Mouse (Mus musculus): Measurements from ENCODE around the gene Smg9.

The Smg9 gene

DNA sequence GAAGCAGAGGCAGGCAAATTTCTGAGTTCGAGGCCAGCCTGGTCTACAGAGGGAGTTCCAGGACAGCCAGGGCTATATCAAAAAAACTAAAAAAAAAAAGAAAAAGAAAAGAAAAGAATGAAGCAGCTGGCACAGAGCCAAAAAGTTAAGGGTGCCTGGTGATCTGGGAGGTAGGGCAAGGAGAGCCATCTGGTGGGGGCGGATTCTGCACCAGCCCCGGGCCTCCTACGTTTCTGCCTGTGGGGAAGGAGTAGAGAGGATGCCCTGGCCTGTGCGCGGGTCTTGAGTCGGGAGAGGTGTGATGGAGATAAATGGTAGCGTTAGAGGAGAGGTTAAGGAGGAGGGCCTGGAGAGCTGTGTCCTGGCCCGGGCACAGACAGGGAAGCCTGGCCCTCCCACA, 8.8 kb downstream of the Smg9 start:
- DNase-seq: no peak

- DNase-seq: peak in 1 of 2 experiments; percentile 13
Observed at GRCm38 (mm10) chr7:24410123-24410522, 10.7 kb downstream of the Smg9 start.

- DNase-seq: no peak
Observed at GRCm38 (mm10) chr7:24410831-24411230, 11.4 kb downstream of the Smg9 start.

- no peak for DNase-seq
Observed at GRCm38 (mm10) chr7:24413630-24414029, 14.2 kb downstream of the Smg9 start.

DNA sequence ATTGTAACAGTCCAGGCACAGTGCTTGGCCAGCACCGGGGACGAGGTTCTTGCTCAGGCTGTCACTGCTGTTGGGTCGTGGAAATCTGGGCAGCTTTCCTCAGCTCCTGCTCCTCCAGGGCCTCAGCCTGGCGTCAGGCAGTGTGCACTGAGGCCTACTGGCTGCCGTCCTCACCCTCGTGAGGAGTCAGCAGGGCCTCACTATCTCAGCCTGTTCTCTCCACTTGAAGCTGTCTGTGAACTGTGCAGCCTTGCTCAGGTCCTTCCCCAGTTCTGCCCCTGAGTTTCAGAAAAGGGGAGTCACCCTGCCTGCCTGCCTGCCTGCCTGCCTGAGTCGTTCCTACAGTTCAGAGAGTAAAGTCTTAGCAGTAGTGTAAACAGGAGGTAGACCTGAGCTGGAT, 15.8 kb downstream of the Smg9 start:
- no peak for DNase-seq

DNA sequence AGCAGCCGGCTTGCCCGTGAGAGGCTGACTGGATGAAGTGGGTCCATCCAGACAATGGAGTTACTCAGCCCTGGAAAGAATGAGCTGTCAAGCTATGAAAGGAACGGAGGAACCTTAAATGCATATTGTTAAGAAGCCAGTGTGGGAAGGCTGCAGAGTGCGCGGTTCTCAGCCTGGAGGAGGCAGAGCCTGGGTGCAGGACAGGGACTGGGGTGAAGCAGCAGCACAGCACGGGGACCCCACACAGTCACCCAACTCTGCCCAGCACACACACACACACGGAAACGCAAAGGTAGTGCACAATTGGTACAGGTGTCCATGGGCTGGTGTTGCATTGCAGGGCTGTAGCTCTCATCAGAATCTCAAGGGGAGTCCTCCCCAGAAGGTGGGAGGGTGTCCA, 20.2 kb downstream of the Smg9 start:
- no peak for DNase-seq

DNA sequence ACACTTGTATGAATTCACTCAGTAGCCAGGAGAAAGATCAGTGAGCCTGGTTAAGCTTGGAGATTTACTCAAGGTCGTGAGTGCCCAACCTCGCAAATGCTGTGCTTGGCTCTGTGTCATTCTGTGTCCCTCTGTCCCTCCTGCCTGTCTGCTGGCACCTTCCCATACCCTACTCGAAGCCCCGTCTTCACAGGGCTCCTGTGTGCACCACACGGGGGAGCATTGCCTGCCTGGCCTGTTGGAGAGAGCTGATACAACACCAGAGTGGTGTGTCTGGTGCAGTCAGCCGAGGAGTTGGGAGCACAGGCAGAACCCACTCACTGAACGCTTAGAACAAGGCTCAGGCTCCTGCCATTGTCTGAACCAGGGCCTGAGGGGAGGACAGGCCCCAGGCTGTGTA, 22.2 kb downstream of the Smg9 start:
- no peak for DNase-seq

DNA sequence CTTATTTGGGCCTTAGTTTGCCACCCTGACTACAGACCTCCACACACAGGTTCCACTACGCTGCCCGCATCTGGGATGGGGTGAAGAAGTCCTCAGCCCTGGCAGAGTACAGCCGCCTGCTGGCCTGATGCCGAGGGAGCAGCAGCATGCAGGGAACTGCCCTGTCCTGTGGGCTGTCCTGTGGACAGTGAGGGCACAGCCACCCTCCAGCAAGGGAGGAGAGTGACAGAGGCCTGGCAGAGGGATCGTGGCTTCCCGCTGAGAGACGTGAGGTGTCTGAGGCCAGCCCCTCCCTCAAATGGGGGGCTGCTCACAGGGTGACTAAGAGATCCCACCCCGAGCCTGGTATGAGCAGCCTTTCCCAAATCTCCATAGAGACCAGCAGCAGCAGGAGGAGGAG, 22.8 kb downstream of the Smg9 start:
- peak; percentile 30 to 52 for DNase-seq

DNA sequence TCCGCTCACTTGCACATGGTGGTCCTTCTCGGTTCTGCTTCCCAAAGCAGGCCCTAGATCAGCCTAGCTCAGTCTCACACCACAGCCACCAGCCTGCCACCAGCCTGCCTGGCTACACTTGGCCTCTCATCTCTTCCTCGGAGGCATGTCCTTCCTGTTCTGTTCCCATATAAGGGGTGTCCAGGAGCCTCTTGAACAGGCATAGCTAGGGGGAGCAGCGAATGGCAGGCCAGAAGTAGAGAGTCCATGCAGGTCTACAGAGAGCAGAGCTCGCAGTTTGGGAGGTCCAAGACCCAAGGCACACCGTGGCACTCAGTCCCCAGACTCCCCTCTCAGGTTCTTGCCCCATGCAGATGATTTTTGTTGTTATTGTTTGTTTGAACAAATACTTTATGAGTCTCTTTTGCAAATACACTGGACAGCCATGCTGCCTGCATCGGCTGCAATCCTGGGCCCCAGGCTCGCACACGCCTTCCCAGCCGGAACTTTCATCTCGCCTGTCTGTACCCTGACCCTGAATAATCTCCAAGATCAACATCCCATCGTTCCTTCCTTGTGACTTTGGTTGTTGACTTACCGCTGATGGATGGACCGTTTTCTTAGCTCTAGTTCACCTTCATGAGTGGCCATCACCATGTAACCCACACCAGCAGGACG, 23.8 kb downstream of the Smg9 start:
- DNase-seq: no peak

GRCm38 (mm10) chr7:24423956-24424732, 24.7 kb downstream of the Smg9 start:
- peak; percentile 37 to 47 for DNase-seq

- DNase-seq: no peak
Observed at GRCm38 (mm10) chr7:24425919-24426318, 26.5 kb downstream of the Smg9 start.

GRCm38 (mm10) chr7:24427168-24427567, 27.7 kb downstream of the Smg9 start:
- DNase-seq: no peak

GRCm38 (mm10) chr7:24428725-24429124, 29.3 kb downstream of the Smg9 start:
- no peak for DNase-seq

GRCm38 (mm10) chr7:24429413-24430112, 30.1 kb downstream of the Smg9 start:
- peak in 1 of 2 experiments; percentile 22 for DNase-seq

- DNase-seq: no peak
Observed at GRCm38 (mm10) chr7:24430551-24431345, 31.3 kb downstream of the Smg9 start.

GRCm38 (mm10) chr7:24431713-24432112, 32.3 kb downstream of the Smg9 start:
- DNase-seq: no peak

DNA sequence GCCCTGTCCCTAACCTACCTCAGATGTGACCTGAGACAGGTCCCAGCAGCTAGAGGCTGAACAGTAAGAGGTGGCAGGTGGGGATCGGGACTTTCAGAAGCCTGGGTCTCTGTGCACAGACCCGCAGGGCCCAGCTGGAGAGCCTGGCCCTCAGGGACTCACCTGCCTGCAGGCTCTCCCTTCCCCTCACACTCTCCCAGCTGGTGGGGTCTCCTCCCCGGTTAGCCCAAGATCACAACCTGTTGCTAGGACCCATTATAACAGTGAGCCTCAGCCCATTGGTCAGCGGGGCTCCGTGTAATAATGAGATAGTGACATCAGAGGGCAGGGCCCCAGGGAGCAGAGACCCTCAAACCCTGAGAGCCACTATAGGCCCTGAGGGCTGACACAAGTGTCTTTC, 35.9 kb downstream of the Smg9 start:
- no peak for DNase-seq

DNA sequence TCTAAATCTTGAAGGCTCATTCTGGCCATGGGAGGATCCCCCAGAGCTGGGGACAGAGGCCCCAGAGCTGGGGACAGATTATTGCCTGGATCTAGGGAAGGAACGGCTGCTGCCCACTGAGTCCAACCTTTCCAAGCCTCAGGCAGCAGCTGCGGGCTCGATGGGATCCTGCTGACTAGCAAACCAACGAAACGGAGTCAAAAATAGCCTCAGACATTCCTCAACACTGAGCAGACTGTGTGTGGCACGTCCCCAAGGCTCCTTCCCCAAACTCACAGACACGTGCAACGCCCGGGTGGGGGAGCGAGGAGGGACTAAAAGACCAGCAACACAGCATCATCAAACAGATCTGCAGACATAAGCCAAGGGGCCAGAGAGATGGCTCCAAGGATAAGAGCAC, 38.6 kb downstream of the Smg9 start:
- no peak for DNase-seq

- no peak for DNase-seq
Observed at GRCm38 (mm10) chr7:24439191-24439590, 39.8 kb downstream of the Smg9 start.

DNA sequence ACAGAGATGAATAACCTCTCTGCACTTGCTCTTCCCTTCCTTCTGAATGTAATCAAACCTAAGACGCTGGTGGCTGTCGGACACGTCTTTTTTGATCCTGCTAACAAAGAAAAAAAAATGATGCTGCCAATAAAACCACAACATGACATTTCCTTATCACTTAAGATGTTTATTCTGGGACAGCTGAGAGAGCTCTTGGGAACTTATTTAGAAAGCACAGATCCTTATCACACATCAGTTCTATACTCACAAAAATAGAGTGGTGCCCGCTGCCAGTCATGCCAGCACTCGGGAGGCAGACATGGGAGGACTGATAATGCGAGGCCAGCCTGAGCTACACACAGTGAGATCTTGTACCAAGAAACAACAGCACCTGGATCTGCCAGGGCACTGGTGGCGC, 40.5 kb downstream of the Smg9 start:
- no peak for DNase-seq

GRCm38 (mm10) chr7:24441785-24442184, 42.4 kb downstream of the Smg9 start:
- DNase-seq: peak; percentile 64 to 84

GRCm38 (mm10) chr7:24442313-24442712, 42.9 kb downstream of the Smg9 start:
- DNase-seq: no peak
